Mouse (Mus musculus) liver, embryonic 14.5 days (tissue): ENCODE results near the gene Necab3.

Experiments
- CTCF ChIP-seq: IDR thresholded peaks from 2 replicates; pipeline ENCODE4 v1.5.1; 2016; ENCODE audit warnings: antibody characterized with exemption, low read depth, control low read depth
- EP300 ChIP-seq: IDR thresholded peaks from 2 replicates; pipeline ENCODE4 v1.6.1; 2016; ENCODE audit warnings: antibody characterized with exemption, low read depth

- TF ChIP-seq CTCF, result no peak
- no peak for TF ChIP-seq EP300
Measured at GRCm38 (mm10) chr2:154589051-154589450, 30.4 kb upstream of the Necab3 start.
